Mouse (Mus musculus): Measurements from ENCODE around the gene Csnk1g1.

Gene Csnk1g1

DNA sequence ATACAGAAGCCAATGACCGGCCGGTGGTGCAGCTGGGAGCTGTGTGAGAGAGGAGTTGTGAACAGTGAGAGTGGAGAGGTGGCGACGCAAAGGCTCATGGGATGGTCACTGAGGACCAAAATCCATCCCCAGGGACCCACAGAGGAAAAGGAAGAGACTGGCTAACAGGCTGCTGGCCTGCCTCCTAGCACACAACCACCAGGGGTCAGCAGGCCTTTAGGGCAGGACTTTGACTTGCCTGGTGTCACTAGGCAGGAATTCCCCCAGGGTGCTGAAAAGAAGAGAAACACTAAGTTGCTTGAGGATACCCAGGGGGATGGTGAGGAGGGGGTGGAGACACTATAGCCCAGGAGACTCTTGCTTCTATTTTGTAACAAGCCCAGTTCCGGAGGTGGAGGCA lies 158.8 kb downstream of the Csnk1g1 start:
- no peak for DNase-seq (ENCODE audit: low read depth, low spot score)

DNA sequence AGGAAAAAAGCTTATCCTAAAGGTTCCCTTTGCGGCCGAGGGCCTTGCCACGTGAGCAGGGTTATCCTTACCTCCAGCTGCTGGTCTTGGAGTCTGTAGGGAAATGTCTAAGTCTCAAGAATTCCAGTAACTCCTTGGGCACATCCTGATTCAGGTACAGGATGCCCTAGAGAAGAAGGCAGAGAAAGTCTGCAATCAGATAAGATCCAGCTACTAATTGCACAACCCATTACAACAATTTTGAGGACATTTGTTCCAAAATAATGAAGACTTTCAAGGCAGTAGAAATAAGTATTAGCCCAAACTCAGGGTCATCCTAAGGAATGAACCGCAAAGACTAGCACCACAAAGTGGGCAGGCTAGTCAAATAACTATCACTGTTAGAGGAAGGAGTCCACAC lies 159.3 kb downstream of the Csnk1g1 start:
- no peak for DNase-seq (ENCODE audit: low read depth, low spot score)

DNA sequence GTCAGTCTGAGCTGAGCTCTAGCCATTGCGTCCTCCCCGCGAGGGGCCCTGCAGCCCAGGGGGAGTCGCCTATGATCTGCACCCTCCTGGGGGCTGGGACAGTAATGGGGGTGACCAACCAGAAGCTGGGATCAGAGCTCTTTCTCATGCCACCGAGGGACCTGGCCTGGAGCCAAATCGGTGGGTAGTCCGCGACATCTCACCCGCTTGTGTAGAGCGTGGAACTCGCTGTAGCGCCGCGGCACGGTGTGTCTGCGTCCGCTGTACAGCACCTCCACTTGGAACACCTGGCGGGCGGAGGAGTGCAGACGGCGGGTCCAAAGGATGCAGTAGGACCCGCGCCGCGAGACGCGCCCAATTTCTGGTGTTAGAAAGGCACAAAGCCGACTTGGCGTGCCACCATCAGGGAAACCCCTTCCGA lies 160.3 kb downstream of the Csnk1g1 start:
- DNase-seq (ENCODE audit: low read depth, low spot score) = no peak

DNA sequence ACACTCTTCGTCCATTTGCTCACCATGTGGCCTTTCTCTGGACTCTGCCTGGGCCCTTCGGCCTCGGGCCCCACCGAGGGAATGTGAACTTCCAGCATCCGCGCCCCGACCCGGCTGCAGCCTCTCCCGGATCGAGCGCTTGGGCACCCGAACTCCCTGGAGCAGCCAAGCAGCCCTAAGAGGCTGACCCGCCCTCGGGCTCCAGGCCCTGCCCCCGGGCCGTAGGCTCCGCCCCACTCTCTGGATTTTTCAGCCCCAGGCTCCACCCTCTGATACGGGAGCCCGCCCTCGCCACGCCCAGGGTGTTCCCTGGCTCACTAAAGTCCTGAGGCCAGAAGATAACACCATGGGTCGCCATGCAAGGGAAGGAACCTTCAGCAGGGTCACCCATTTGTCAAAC lies 160.9 kb downstream of the Csnk1g1 start, which contains the start of gene Snx22:
Snx22 (minus strand) TSS at position 137 of the 400 bp plus-strand sequence.
- peak; percentile 50 for DNase-seq (ENCODE audit: low read depth, low spot score)

- no peak for DNase-seq (ENCODE audit: low read depth, low spot score)
Observed at GRCm38 (mm10) chr9:66070151-66070550, 161.4 kb downstream of the Csnk1g1 start.

- no peak for DNase-seq (ENCODE audit: low read depth, low spot score)
Observed at GRCm38 (mm10) chr9:66072754-66073153, 164.0 kb downstream of the Csnk1g1 start.

- no peak for DNase-seq (ENCODE audit: low read depth, low spot score)
Observed at GRCm38 (mm10) chr9:66078072-66078471, 169.3 kb downstream of the Csnk1g1 start.

DNA sequence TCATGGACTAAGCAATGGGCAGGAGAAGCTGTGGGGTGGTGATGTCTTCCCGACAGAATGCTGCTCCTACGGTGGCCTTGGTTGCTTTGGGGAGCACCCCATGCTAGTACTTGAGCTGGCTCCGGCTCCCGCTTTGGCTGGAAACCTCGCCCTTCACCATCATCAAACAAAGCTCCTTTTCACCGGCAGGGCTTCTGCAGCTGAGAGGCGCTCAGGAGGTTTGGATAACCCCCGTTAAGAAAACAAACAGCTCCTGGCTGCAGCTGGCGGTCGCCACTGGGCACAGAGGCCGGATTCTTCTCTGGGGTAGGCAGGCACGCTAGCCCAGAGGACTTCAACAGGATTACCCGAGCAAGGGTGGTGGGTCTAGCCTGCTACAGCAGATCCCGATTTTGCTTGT lies 169.8 kb downstream of the Csnk1g1 start:
- no peak for DNase-seq (ENCODE audit: low read depth, low spot score)

DNA sequence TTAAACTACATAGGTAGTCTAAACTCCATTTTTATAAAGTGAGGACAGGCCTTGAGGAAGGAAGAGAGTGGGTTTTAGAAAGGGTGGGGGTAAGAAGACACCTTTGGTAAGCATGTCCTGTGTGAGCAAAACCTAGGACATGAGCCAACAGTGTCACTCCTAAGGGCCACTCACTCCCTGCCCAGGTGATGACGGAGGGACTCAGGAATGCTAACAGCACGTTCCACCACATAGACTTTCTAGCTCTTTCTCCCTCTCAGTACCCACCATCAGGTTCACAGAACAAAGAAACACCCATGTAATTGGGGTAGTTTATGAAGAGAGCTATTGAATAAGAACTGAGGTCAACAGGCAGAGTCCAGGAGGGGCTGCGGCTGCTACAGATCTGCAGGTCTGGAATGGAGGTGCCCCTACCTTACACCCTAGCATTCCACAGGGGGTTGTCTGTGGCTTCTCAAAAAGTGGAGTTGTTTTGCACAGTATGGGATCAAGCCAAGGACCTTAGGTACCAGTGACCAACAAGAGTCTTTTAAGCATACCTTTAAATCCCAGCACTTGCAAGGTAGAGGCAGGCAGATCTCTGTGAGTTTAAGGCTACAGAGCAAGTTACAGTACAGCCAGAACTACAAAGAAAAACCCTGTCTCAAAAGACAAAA lies 172.2 kb downstream of the Csnk1g1 start:
- DNase-seq (ENCODE audit: low read depth, low spot score) = no peak

DNA sequence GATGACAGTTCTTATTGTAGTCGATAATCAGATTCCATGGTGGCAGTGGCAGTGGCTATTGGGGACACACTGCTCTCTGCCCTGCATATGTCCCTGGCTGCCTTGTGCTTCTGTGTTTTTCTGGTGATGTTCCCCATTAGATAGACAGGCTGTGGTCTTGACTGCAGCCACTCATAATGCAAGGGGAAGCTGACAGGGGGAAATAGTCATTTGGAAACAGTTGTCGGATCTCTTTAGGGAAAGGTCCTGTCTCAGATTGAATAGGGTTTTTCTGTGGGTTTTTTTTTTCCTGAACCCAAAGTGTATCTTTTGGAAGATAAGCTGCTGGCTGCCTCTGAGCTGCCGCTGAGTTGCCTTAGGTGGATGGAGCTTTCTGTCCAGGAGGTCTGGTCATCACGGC lies 173.3 kb downstream of the Csnk1g1 start:
- DNase-seq (ENCODE audit: low read depth, low spot score) = no peak

- DNase-seq (ENCODE audit: low read depth, low spot score) = no peak
Observed at GRCm38 (mm10) chr9:66084171-66084570, 175.4 kb downstream of the Csnk1g1 start.

- DNase-seq (ENCODE audit: low read depth, low spot score) = no peak
Observed at GRCm38 (mm10) chr9:66087062-66087461, 178.3 kb downstream of the Csnk1g1 start.

GRCm38 (mm10) chr9:66088411-66088810 lies 179.7 kb downstream of the Csnk1g1 start:
- DNase-seq (ENCODE audit: low read depth, low spot score) = peak; percentile 36

- no peak for DNase-seq (ENCODE audit: low read depth, low spot score)
Observed at GRCm38 (mm10) chr9:66090593-66091244, 182.0 kb downstream of the Csnk1g1 start.

- no peak for DNase-seq (ENCODE audit: low read depth, low spot score)
Observed at GRCm38 (mm10) chr9:66091327-66092231, 182.9 kb downstream of the Csnk1g1 start.

GRCm38 (mm10) chr9:66092664-66093063 lies 183.9 kb downstream of the Csnk1g1 start:
- DNase-seq (ENCODE audit: low read depth, low spot score) = no peak

All from retina, postnatal 7 days (tissue).